Mouse (Mus musculus) heart, embryonic 13.5 days (tissue): ENCODE measurements at regions not wholly inside any gene's neighbourhood (a gene's known extent, or its start where the extent isn't known, plus 50 kb on each side); places are given as distances from the start of the nearest gene placed in this dataset.

ENCODE experiments used
- ATAC-seq: fragments of 200-750 bp; cut with Nextera tagmentation; 2 replicates; pipeline ENCODE4 v1.8.0; 2017; ENCODE audit warnings: moderate TSS enrichment; ENCODE audit not compliant: insufficient number of reproducible peaks, low FRiP score, low TSS enrichment; ENCODE audit errors: extremely low read depth
- H3K27ac ChIP-seq: fragments of 300-500 bp; sonication (generic); replicated peaks from 2 replicates; pipeline ENCODE4 v1.5.1; 2015; ENCODE audit warnings: moderate library complexity, mild to moderate bottlenecking, inconsistent platforms
- H3K27me3 ChIP-seq: fragments of 300-500 bp; sonication (generic); replicated peaks from 2 replicates; pipeline ENCODE4 v1.6.1; 2015; ENCODE audit warnings: mild to moderate bottlenecking, inconsistent platforms
- H3K36me3 ChIP-seq: fragments of 300-500 bp; sonication (generic); 2 replicates; pipeline ENCODE4 v1.6.1; 2015; ENCODE audit warnings: mild to moderate bottlenecking, inconsistent platforms
- H3K4me1 ChIP-seq: fragments of 300-500 bp; sonication (generic); 2 replicates; pipeline ENCODE4 v1.6.1; 2015; ENCODE audit warnings: inconsistent platforms
- H3K4me2 ChIP-seq: fragments of 300-500 bp; sonication (generic); 2 replicates; pipeline ENCODE4 v1.6.1; 2015; ENCODE audit warnings: inconsistent platforms, mild to moderate bottlenecking, moderate library complexity
- H3K4me3 ChIP-seq: fragments of 300-500 bp; sonication (generic); 2 replicates; pipeline ENCODE4 v1.5.1; 2015; ENCODE audit warnings: moderate library complexity, mild to moderate bottlenecking, inconsistent platforms
- H3K9ac ChIP-seq: fragments of 300-500 bp; sonication (generic); 2 replicates; pipeline ENCODE4 v1.6.1; 2015; ENCODE audit warnings: inconsistent platforms, mild to moderate bottlenecking, moderate library complexity
- H3K9me3 ChIP-seq: fragments of 300-500 bp; sonication (generic); 2 replicates; pipeline ENCODE4 v1.6.1; 2016; ENCODE audit warnings: inconsistent platforms
- WGBS: fragments of 180-500 bp; shearing (Covaris S2); methylation state at CpG from one replicate; pipeline ENCODE4 v1.1.7; 2015; ENCODE audit warnings: mixed read lengths; 5-methylcytosine and 5-hydroxymethylcytosine counted together

DNA sequence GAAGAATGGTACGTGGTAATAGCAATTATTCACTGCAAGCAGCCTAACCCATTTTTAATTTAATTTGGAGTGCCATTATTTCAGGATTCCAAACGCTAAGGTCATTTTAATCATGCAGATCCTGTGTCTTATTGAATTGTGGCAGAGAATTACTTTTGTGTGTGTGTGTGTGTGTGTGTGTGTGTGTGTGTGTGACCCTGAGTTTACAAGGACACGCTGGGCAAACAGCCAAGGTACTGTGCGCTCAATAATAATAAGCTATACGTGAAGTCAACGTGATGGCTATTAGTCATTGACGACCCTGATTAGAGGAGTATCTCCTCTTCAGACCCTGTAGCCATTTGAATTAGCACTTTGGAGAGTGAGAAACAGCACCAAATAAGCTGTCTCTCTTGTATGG lies 144.1 kb downstream of the Klf7 start:
- no peak overlapping the region for H3K9ac ChIP-seq
- no peak overlapping the region for H3K27ac ChIP-seq
- ATAC-seq: no peak
- no peaks in the 10 kb centered on the region for H3K27me3 ChIP-seq
- 83% methylated on average over 7 of the region's 7 CpGs for WGBS
- no peak overlapping the region for H3K4me2 ChIP-seq
- no peak overlapping the region for H3K4me3 ChIP-seq
- H3K9me3 ChIP-seq: no peaks in the 10 kb centered on the region
- no peaks in the 10 kb centered on the region for H3K36me3 ChIP-seq
- peaks cover 13% of the 10 kb centered on the region for H3K4me1 ChIP-seq

DNA sequence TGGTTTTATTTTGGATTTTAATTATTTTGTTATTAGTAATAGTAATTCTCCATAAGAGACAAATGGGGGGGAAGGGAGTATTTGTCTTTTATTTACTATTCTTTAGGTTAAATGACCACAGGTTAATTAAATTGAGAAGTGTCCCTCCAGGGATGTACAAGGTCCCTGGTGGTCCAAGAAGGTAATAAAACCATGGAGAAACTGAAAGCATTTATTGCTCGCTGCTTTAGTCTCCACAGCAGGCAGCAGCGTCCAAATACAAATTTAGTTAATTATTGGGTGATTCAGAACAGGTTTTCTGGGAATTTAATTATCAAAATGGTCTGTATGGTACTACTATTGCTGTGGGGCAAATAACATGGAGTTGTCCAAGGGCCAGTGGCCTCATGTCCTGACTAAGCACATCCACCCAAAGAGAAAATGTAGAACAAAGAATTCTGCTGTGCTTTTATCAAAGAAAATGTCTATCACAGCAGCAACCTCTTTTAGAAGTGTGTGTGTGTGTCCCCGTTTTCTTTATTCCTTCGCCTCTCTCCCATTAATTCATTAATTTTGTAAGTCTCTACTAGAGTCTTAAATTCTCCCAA lies 144.7 kb downstream of the Klf7 start:
- no peak for ATAC-seq
- Histone ChIP-seq H3K27me3 (no peaks in the 10 kb centered on the region), H3K9ac (no peak overlapping the region), H3K4me3 (no peak overlapping the region), H3K27ac (no peak overlapping the region), H3K36me3 (no peaks in the 10 kb centered on the region), H3K4me2 (no peak overlapping the region), H3K4me1 (peaks cover 13% of the 10 kb centered on the region), H3K9me3 (no peaks in the 10 kb centered on the region)
- 78% methylated on average over 4 of the region's 4 CpGs for WGBS

DNA sequence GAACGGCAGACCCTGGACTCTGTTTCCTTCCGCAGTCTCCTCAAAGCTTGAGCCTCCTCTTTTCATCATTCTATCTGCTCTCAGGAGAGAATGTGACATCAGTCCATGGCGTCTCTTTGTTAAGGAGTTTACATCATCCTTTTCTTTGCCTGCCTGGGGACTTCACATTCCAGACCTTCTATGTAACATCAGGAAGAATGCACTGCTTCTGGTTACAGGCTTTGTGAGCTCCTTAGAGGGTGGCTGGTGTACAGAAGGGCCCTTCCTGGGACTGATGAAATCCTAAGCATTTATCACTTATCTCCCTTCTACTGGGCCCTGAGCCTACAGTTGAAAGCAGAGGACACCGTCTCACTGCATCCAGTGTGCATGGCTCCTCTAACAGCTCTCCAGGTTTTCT lies 145.2 kb downstream of the Klf7 start:
- Histone ChIP-seq H3K9ac (no peak overlapping the region), H3K4me3 (no peak overlapping the region), H3K36me3 (no peaks in the 10 kb centered on the region), H3K9me3 (no peaks in the 10 kb centered on the region), H3K4me2 (no peak overlapping the region), H3K4me1 (peaks cover 13% of the 10 kb centered on the region), H3K27me3 (no peaks in the 10 kb centered on the region), H3K27ac (peak overlapping the region; percentile 1; the same call in 1 of the 2 replicates)
- WGBS: 25% methylated on average over 4 of the region's 4 CpGs
- ATAC-seq: no peak

DNA sequence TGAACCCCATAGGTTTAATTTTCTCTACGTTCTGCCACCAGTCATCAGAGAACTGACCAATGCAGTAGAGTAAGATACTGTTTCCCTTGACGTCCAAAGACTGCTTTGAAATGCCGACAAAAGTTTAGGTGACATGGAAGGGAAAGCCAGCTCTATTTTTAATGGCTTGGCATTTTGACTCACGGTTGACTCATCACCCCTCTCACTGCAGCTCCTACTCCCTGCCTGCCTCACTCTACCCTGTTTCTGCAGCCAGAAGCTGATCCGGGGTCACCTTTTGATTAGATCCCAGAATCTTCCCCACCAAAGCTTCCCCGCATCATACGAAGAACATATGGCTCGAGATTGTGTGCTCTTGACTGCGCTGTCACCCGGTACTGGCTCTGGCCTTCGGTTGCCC lies 154.2 kb downstream of the Klf7 start:
- no peak overlapping the region for H3K9ac ChIP-seq
- WGBS: 61% methylated on average over 11 of the region's 11 CpGs
- H3K4me1 ChIP-seq: no peaks in the 10 kb centered on the region
- no peak overlapping the region for H3K4me2 ChIP-seq
- H3K27me3 ChIP-seq: no peaks in the 10 kb centered on the region
- no peak for ATAC-seq
- H3K36me3 ChIP-seq: no peaks in the 10 kb centered on the region
- no peak overlapping the region for H3K4me3 ChIP-seq
- no peaks in the 10 kb centered on the region for H3K9me3 ChIP-seq
- H3K27ac ChIP-seq: no peak overlapping the region

DNA sequence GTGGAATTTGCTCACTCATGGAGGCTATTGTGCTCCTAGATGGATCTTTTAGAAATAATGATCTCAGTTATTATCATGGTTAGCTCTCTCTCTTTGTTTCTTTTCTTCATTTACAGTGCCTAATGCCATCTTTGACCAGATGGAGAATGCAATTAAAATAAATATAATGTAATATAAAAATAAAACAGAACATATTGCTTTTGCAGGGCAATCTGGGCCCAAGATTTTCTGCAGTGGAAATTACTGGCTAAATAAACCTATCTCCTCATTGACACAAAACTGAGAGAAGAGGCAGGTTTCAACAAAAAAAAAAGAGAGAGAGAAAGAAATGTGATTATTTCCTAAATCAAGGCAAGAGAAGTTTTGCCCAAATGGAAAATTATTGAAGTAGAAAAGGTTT lies 156.6 kb downstream of the Klf7 start:
- H3K9me3 ChIP-seq: no peaks in the 10 kb centered on the region
- no peak overlapping the region for H3K4me2 ChIP-seq
- no peak overlapping the region for H3K4me3 ChIP-seq
- no peak for ATAC-seq
- no peaks in the 10 kb centered on the region for H3K27me3 ChIP-seq
- H3K36me3 ChIP-seq: no peaks in the 10 kb centered on the region
- no peak overlapping the region for H3K9ac ChIP-seq
- H3K4me1 ChIP-seq: no peaks in the 10 kb centered on the region
- no peak overlapping the region for H3K27ac ChIP-seq

DNA sequence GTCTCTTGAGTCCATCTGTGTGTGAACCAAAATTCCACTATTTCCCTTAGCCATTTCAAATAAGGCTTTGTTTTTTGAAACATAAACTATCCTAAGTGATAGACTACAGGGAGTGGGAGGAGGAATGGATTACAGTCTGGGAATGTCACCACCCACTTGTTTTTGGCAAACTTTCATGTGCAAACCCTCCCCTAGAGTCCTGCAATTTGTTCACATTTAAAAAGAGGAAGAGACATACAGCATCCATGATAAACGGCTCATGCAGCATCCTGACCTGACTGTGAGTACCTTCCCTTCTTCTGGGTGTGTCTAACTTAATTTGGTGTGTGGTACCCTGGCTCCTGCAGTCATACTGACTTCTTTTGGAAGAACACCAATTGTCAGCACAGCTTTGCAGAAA lies 157.6 kb downstream of the Klf7 start:
- H3K4me3 ChIP-seq: no peak overlapping the region
- WGBS: 49% methylated on average over 1 of the region's 1 CpGs
- no peak overlapping the region for H3K27ac ChIP-seq
- no peaks in the 10 kb centered on the region for H3K27me3 ChIP-seq
- H3K9me3 ChIP-seq: no peaks in the 10 kb centered on the region
- no peak overlapping the region for H3K9ac ChIP-seq
- ATAC-seq: no peak
- H3K36me3 ChIP-seq: no peaks in the 10 kb centered on the region
- H3K4me2 ChIP-seq: no peak overlapping the region
- no peaks in the 10 kb centered on the region for H3K4me1 ChIP-seq

DNA sequence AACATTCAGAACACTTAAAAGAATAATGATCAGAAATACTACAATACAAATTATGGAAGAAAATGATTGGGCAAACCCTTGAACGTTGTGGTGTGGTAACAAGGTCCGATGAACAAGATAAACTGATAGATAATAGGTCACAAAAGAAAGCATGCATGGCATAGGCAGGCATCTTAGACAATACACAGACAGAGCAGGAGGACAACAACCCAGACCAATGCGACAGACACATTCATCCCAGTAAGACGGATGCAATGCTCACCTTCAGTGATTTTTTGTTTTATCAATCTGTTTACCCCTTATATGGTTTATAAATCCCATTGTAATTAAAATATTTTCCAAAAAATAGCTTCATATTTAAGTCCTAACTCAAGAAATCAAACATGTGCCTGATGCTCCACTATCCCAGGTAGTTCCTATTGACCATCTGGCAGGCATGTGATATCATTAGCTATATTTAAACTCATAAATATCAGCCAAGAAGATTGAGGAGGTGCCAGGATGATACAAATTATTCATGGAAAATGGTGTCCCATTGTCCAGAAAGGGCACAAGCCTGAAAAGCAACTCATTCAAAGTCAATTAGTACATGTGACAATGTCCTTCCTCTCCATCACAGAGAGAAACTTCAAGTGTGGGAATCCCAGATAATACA lies 166.3 kb downstream of the Klf7 start:
- no peak for ATAC-seq
- WGBS: 91% methylated on average over 4 of the region's 4 CpGs
- H3K4me2 ChIP-seq: no peak overlapping the region

DNA sequence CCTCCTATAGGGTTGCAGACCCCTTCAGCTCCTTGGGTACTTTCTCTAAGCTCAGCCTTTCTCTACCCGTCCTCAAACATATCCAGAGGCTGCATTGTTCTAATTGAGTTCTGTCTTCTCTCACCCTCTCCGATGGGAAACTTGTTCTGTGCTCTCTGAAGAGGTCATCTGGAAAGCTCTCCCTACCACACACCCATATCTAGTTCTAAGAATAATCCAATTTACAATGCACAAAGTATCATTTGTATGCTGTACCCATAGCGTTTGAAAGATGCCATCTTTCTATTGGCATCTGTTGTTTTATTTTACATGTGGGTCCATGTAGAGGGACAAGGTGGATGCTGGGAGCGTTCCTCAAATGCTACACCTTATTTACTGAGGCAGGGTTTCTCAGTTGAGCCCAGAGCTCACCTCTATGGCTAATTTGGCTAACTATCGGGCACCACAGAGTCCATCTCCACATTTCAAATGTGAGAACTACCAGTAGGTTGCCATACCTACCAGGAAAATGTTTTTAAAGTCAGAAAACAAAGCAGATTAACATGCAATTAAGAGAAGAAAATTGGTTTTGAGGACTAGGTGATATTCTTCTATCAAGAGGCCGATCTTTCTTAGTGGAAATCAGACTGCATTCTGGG lies 167.1 kb downstream of the Klf7 start:
- Histone ChIP-seq H3K9me3 (no peaks in the 10 kb centered on the region), H3K4me1 (peaks cover 15% of the 10 kb centered on the region), H3K4me3 (no peak overlapping the region), H3K9ac (no peak overlapping the region), H3K36me3 (no peaks in the 10 kb centered on the region), H3K27ac (no peak overlapping the region), H3K27me3 (peaks cover 9% of the 10 kb centered on the region; the same call in 1 of the 2 replicates), H3K4me2 (no peak overlapping the region)
- WGBS: 73% methylated on average over 6 of the region's 6 CpGs
- no peak for ATAC-seq

More for the DNA sequence above, 166.3 kb downstream of the Klf7 start:
- Histone ChIP-seq H3K4me3 (no peak overlapping the region), H3K9ac (no peak overlapping the region), H3K36me3 (no peaks in the 10 kb centered on the region), H3K27ac (no peak overlapping the region), H3K9me3 (no peaks in the 10 kb centered on the region), H3K4me1 (peaks cover 11% of the 10 kb centered on the region), H3K27me3 (peaks cover 9% of the 10 kb centered on the region; the same call in 1 of the 2 replicates)

DNA sequence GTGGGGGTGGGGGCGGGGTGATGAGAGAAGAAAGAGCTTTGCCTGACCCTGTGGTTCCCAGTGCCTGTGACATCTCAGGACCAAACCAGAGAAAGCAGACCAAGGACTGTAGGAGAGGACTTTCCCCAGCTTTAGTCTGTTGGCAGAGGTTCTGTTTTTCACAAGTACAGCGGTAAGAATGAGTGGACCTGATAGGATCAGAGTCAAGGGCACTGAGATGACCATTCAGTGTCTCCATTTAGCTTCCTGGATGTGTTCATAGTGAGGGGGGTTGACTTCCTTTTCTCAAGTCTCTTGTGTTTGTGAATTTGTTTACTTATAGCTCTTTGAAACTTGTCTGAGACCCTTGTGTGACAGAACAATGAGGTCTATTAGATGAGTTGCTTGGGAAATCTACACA lies 167.9 kb downstream of the Klf7 start:
- Histone ChIP-seq H3K4me2 (no peak overlapping the region), H3K9me3 (no peaks in the 10 kb centered on the region), H3K9ac (no peak overlapping the region), H3K4me3 (no peak overlapping the region), H3K36me3 (no peaks in the 10 kb centered on the region), H3K27ac (no peak overlapping the region), H3K27me3 (peaks cover 9% of the 10 kb centered on the region; the same call in 1 of the 2 replicates), H3K4me1 (peaks cover 15% of the 10 kb centered on the region)
- no peak for ATAC-seq
- WGBS: 33% methylated on average over 2 of the region's 2 CpGs

DNA sequence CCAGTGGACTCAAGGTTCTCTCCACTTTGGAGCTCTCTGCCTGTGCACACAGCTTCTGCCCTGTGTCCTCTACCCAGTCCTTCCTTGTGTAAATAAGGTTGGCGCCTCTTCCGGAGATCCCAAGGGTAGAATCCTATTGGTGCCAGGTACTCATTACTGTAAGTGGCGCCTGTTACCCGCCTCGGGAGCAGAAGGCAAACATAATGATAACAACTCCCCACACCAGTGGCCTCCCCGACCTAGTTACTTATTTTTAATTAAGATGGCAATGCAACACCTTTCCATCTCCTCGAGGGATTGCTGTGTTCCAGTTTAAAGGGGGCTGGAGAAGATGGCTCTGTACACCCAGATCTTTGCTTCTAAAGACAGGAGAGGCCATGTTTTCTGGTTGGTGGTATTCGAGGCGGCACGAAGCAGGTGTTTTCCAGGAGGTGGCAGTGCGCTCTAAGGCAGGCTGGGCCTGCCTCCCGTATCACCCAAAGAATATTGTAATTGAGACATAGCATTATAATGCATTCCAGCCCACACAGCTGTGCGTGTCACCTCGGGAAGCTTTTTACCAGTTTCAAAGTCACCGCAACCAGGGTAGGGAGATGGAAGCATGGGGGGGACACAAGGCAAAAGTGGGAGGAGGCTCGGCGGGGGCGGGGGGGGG lies 168.7 kb downstream of the Klf7 start:
- no peaks in the 10 kb centered on the region for H3K9me3 ChIP-seq
- peak overlapping the region; percentile 39 for H3K4me2 ChIP-seq
- H3K4me3 ChIP-seq: no peak overlapping the region
- H3K27me3 ChIP-seq: peaks cover 9% of the 10 kb centered on the region; the same call in 1 of the 2 replicates
- WGBS: 51% methylated on average over 18 of the region's 18 CpGs
- no peak overlapping the region for H3K27ac ChIP-seq
- H3K9ac ChIP-seq: no peak overlapping the region
- ATAC-seq: no peak
- H3K36me3 ChIP-seq: no peaks in the 10 kb centered on the region
- H3K4me1 ChIP-seq: peaks cover 15% of the 10 kb centered on the region

DNA sequence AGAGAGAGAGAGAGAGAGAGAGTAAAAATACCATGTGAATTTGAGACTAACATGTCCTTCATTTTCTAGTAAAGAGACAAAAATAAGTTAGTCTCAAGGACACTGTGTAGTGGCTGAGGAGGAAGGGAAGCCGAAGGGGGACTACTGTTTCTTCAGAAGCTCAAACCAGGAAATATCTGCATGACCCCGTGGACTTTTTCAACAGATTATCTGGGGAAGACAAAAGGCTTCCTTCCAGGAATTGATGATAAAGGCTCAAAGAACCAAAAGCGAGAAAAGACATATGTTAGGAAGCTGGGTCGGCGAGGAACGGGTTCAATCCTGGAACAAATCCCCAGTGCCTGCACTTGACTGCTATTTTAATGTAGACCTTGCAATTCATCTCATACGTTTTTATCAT lies 170.4 kb downstream of the Klf7 start:
- Histone ChIP-seq H3K4me2 (no peak overlapping the region), H3K9ac (no peak overlapping the region), H3K27me3 (peaks cover 9% of the 10 kb centered on the region; the same call in 1 of the 2 replicates), H3K4me1 (peaks cover 15% of the 10 kb centered on the region), H3K27ac (no peak overlapping the region), H3K36me3 (no peaks in the 10 kb centered on the region), H3K9me3 (no peaks in the 10 kb centered on the region), H3K4me3 (no peak overlapping the region)
- WGBS: 48% methylated on average over 7 of the region's 7 CpGs
- no peak for ATAC-seq
